ENCODE assay signal across 10 mouse cellular contexts in genomic region chr4:139823138-139823869, GRCm38 (mm10). TPM values are rescaled to one million over a fixed set of nuclear protein-coding genes. Genes with fewer than 3 reads are reported as not detected.
DNase-seq lines count a peak whose midpoint lies in the region; ATAC-seq and TF ChIP-seq lines count a peak whose summit lies in the region.
"Had no signal": no experiment of that assay in that cellular context is flagged by ENCODE, and none has a peak within 500 bp of the region (broad histone marks: within the 10 kb centered on the region; RNA-seq: fewer than 3 reads in every experiment).

No protein-coding gene starts in this region.

- H3K4me2 ChIP-seq in heart, embryonic 11.5 days = no peak overlapping the region
- H3K4me2 ChIP-seq in hindbrain, embryonic 14.5 days (replicated peaks) = peak overlapping the region; percentile 35
- peak overlapping the region; percentile 12 for H3K4me2 ChIP-seq in myocyte (ENCODE audit: low read depth)
- H3K4me2 ChIP-seq in intestine, embryonic 15.5 days (replicated peaks) = no peak overlapping the region

- TF ChIP-seq POLR2A in myocyte (IDR thresholded peaks at IDR 0.05; ENCODE audit: insufficient read length, low read depth) = no peak

- no peaks in the 10 kb centered on the region for H3K79me2 ChIP-seq in myocyte (ENCODE audit: control insufficient read depth, insufficient read depth)

- H3K9me3 ChIP-seq in heart, embryonic 11.5 days (replicated peaks; ENCODE audit: control insufficient read depth, low read length) = no peaks in the 10 kb centered on the region
- H3K9me3 ChIP-seq in embryonic facial prominence, embryonic 10.5 days = no peaks in the 10 kb centered on the region
- no peaks in the 10 kb centered on the region for H3K9me3 ChIP-seq in hindbrain, embryonic 14.5 days (ENCODE audit: control insufficient read depth, low read length)
- no peaks in the 10 kb centered on the region for H3K9me3 ChIP-seq in intestine, embryonic 15.5 days

- H3K36me3 ChIP-seq in heart, embryonic 11.5 days (ENCODE audit: control insufficient read depth, insufficient read depth, low read length) = no peaks in the 10 kb centered on the region
- H3K36me3 ChIP-seq in embryonic facial prominence, embryonic 10.5 days (replicated peaks) = no peaks in the 10 kb centered on the region
- no peaks in the 10 kb centered on the region for H3K36me3 ChIP-seq in hindbrain, embryonic 14.5 days (replicated peaks; ENCODE audit: control insufficient read depth, insufficient read depth)
- H3K36me3 ChIP-seq in myocyte (ENCODE audit: control insufficient read depth, insufficient read depth) = no peaks in the 10 kb centered on the region
- H3K36me3 ChIP-seq in intestine, embryonic 15.5 days = no peaks in the 10 kb centered on the region

- no peaks in the 10 kb centered on the region for H3K4me1 ChIP-seq in heart, embryonic 11.5 days (ENCODE audit: control insufficient read depth, insufficient read depth, low read length)
- H3K4me1 ChIP-seq in embryonic facial prominence, embryonic 10.5 days = peaks cover 78% of the 10 kb centered on the region
- peaks cover 12% of the 10 kb centered on the region; the same call in 1 of the 2 replicates for H3K4me1 ChIP-seq in hindbrain, embryonic 14.5 days (replicated peaks; ENCODE audit: control insufficient read depth, insufficient read depth, low read length)
- H3K4me1 ChIP-seq in intestine, embryonic 15.5 days (replicated peaks) = peaks cover 8% of the 10 kb centered on the region; the same call in 1 of the 2 replicates

- no peak for DNase-seq in heart, postnatal 10 days
- DNase-seq in embryonic facial prominence, embryonic 10.5 days (ENCODE audit: low spot score) = peak; percentile 70
- no peak for DNase-seq in hindbrain, embryonic 14.5 days (ENCODE audit: low spot score)
- no peak for DNase-seq in ovary, postnatal 36 days (ENCODE audit: low spot score)
- no peak for DNase-seq in lung, postnatal 36 days
- DNase-seq: adrenal gland, adult 8-10 months had no signal

- no peak for ATAC-seq in heart, embryonic 11.5 days (replicated peaks; ENCODE audit: insufficient number of reproducible peaks, low FRiP score, low TSS enrichment)
- ATAC-seq in hindbrain, embryonic 14.5 days (ENCODE audit: low FRiP score) = no peak
- ATAC-seq in intestine, embryonic 15.5 days = no peak

- intact Hi-C loops in heart, postnatal 10 days (cut with DNase I) = no loop called here

- no peak overlapping the region for H3ac ChIP-seq in myocyte (ENCODE audit: control insufficient read depth, insufficient read length)

- no peak overlapping the region for H3K9ac ChIP-seq in heart, embryonic 11.5 days (ENCODE audit: low read depth, low read length)
- no peak overlapping the region for H3K9ac ChIP-seq in hindbrain, embryonic 14.5 days
- no peak overlapping the region for H3K9ac ChIP-seq in intestine, embryonic 15.5 days

- H3K27me3 ChIP-seq in heart, embryonic 11.5 days (ENCODE audit: control insufficient read depth, insufficient read depth, low read length) = peaks cover 100% of the 10 kb centered on the region
- peaks cover 100% of the 10 kb centered on the region for H3K27me3 ChIP-seq in embryonic facial prominence, embryonic 10.5 days (replicated peaks; ENCODE audit: low read depth, poor library complexity, severe bottlenecking)
- peaks cover 95% of the 10 kb centered on the region for H3K27me3 ChIP-seq in hindbrain, embryonic 14.5 days (ENCODE audit: control insufficient read depth, insufficient read depth, low read length)
- H3K27me3 ChIP-seq in myocyte (ENCODE audit: control insufficient read depth, insufficient read depth, insufficient read length) = peaks cover 47% of the 10 kb centered on the region
- peaks cover 93% of the 10 kb centered on the region for H3K27me3 ChIP-seq in intestine, embryonic 15.5 days (replicated peaks)

- peak overlapping the region; percentile 10; the same call in 1 of the 2 replicates for H3K4me3 ChIP-seq in heart, embryonic 11.5 days (ENCODE audit: low read depth, low read length)
- H3K4me3 ChIP-seq in embryonic facial prominence, embryonic 10.5 days = peak overlapping the region; percentile 44
- peak overlapping the region; percentile 17; the same call in 1 of the 2 replicates for H3K4me3 ChIP-seq in hindbrain, embryonic 14.5 days (replicated peaks; ENCODE audit: low read length)
- no peak overlapping the region for H3K4me3 ChIP-seq in myocyte
- no peak overlapping the region for H3K4me3 ChIP-seq in intestine, embryonic 15.5 days (replicated peaks)

- 1% methylated on average over 44 of the region's 44 CpGs for WGBS in heart, embryonic 11.5 days (ENCODE audit: insufficient replicate concordance)
- WGBS in embryonic facial prominence, embryonic 10.5 days = under 1% methylated on average over 44 of the region's 44 CpGs
- under 1% methylated on average over 44 of the region's 44 CpGs for whole genome bisulfite sequencing in hindbrain, embryonic 14.5 days
- WGBS in intestine, embryonic 15.5 days = 1% methylated on average over 44 of the region's 44 CpGs

- H3K27ac ChIP-seq in heart, embryonic 11.5 days (ENCODE audit: low read depth, low read length) = no peak overlapping the region
- peak overlapping the region; percentile 79 for H3K27ac ChIP-seq in embryonic facial prominence, embryonic 10.5 days (replicated peaks)
- no peak overlapping the region for H3K27ac ChIP-seq in hindbrain, embryonic 14.5 days
- no peak overlapping the region for H3K27ac ChIP-seq in intestine, embryonic 15.5 days

TF ChIP-seq in myocyte, 11 proteins besides CTCF, POLR2A, EP300 and RAD21:
- TF ChIP-seq MAX (IDR thresholded peaks at IDR 0.05; ENCODE audit: low read depth) (no peak), POLR2AphosphoS2 (IDR thresholded peaks at IDR 0.05; ENCODE audit: insufficient read length, low read depth) (no peak), SRF (IDR thresholded peaks at IDR 0.05; ENCODE audit: control insufficient read depth, insufficient read length, low read depth) (no peak), E2F4 (IDR thresholded peaks at IDR 0.05; ENCODE audit: insufficient read depth) (no peak), TCF3 (IDR thresholded peaks at IDR 0.05; ENCODE audit: insufficient read length, low read depth) (no peak), USF1 (IDR thresholded peaks at IDR 0.05; ENCODE audit: low read depth) (no peak), MYOD1 (IDR thresholded peaks at IDR 0.05; ENCODE audit: control insufficient read depth in 1 of 3, insufficient read length in 2 of 3, low read depth in 2 of 3) (no peak), TCF12 (IDR thresholded peaks at IDR 0.05; ENCODE audit: insufficient read depth, poor library complexity, severe bottlenecking) (no peak), REST (IDR thresholded peaks at IDR 0.05; ENCODE audit: insufficient read depth, insufficient read length) (no peak), MYOG (IDR thresholded peaks at IDR 0.05; ENCODE audit: control insufficient read depth in 1 of 3, insufficient read depth in 1 of 3, insufficient read length in 2 of 3, low read depth in 2 of 3) (no peak), CEBPB (IDR thresholded peaks at IDR 0.05; ENCODE audit: insufficient read depth, poor library complexity, severe bottlenecking) (no peak)

RNA-seq across cellular contexts. Expression of gene Pax7, which starts 10.0 kb away (rescaled TPM):
- polyA plus RNA-seq in heart, embryonic 11.5 days (2014; fragmentation: Nextera tagmentation; extraction: Ambion mirVana) = 0.04 and 0.11 TPM in 2 replicates
- not detected for total RNA-seq in heart, postnatal 10 days (2021)
- 1.5 and 2.6 TPM in 2 replicates for polyA plus RNA-seq in embryonic facial prominence, embryonic 10.5 days (2016; fragmentation: Nextera tagmentation; extraction: Ambion mirVana)
- polyA plus RNA-seq in hindbrain, embryonic 14.5 days (2014; fragmentation: Nextera tagmentation; extraction: Ambion mirVana) = 0.24 and 0.61 TPM in 2 replicates
- 0.37 TPM for polyA plus RNA-seq in myocyte (2012; fragmentation: generic; extraction: Trizol)
- not detected in 2 replicates for polyA plus RNA-seq in intestine, embryonic 15.5 days (2015; fragmentation: Nextera tagmentation; extraction: Ambion mirVana)
- total RNA-seq: adrenal gland, adult 8-10 months had no signal
- polyA plus RNA-seq: heart, embryonic 14.5 days had no signal

Comparison
In these comparisons a context has a peak if more than half of its experiments do, and no peak if none do; other contexts are left out.
1. H3K4me2 ChIP-seq: peak in hindbrain, embryonic 14.5 days (single experiment) and myocyte (single experiment); none in heart, embryonic 11.5 days (single experiment) and intestine, embryonic 15.5 days (single experiment).
2. H3K4me3 ChIP-seq: peak in heart, embryonic 11.5 days (single experiment), embryonic facial prominence, embryonic 10.5 days (single experiment) and hindbrain, embryonic 14.5 days (single experiment); none in myocyte (single experiment) and intestine, embryonic 15.5 days (single experiment).